Mouse (Mus musculus): ENCODE measurements at regions not wholly inside any gene's neighbourhood (a gene's known extent, or its start where the extent isn't known, plus 50 kb on each side); places are given as distances from the start of the nearest gene placed in this dataset.

- DNase-seq (ENCODE audit: low read depth, low spot score) = no peak
These were observed 63.8 kb upstream of the Fer start for GRCm38 (mm10) chr17:63798961-63799531.

GRCm38 (mm10) chr17:63801411-63801810 lies 61.5 kb upstream of the Fer start:
- DNase-seq (ENCODE audit: low read depth, low spot score) = no peak

- DNase-seq (ENCODE audit: low read depth, low spot score) = no peak
These were observed 60.0 kb upstream of the Fer start for GRCm38 (mm10) chr17:63802846-63803245.

- DNase-seq (ENCODE audit: low read depth, low spot score) = peak; percentile 4
These were observed 59.3 kb upstream of the Fer start for GRCm38 (mm10) chr17:63803599-63803998.

GRCm38 (mm10) chr17:63804416-63804815 lies 58.4 kb upstream of the Fer start:
- DNase-seq (ENCODE audit: low read depth, low spot score) = no peak

- no peak for DNase-seq (ENCODE audit: low read depth, low spot score)
These were observed 56.5 kb upstream of the Fer start for GRCm38 (mm10) chr17:63806360-63806759.

GRCm38 (mm10) chr17:63807590-63808228 lies 55.2 kb upstream of the Fer start:
- DNase-seq (ENCODE audit: low read depth, low spot score) = no peak

- DNase-seq (ENCODE audit: low read depth, low spot score) = no peak
These were observed 54.1 kb upstream of the Fer start for GRCm38 (mm10) chr17:63808756-63809155.

- DNase-seq (ENCODE audit: low read depth, low spot score) = no peak
These were observed 51.5 kb upstream of the Fer start for GRCm38 (mm10) chr17:63811246-63811785.

GRCm38 (mm10) chr17:63812586-63812985 lies 50.3 kb upstream of the Fer start:
- DNase-seq (ENCODE audit: low read depth, low spot score) = no peak

All from c-Kit-negative CD71-positive TER-119-positive erythroid progenitor cells, embryonic 14.5 days (primary cell).